ENCODE assay signal across 24 mouse cellular contexts in the genomic region with DNA sequence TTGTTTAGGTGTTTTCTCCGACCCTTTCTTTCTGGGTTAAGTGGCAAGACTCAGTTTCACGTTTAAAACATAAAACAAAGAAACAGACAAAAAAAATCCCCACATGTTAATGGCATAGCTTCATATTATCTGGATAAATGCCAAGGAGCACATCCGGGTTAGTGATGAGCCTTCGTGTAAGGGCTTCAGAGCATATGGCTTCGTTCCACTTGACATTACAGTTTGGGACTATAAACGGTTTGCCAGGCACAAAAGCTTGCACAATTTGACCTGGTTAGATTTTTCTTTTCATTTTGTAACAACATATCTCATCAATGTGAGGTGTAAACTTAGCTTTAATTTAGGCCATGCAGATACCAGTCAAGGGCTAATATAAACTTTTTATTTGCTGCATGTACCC. TPM values are rescaled to one million over a fixed set of nuclear protein-coding genes. Genes with fewer than 3 reads are reported as not detected.
DNase-seq lines count a peak whose midpoint lies in the region; ATAC-seq and TF ChIP-seq lines count a peak whose summit lies in the region.
"Had no signal": no experiment of that assay in that cellular context is flagged by ENCODE, and none has a peak within 500 bp of the region (broad histone marks: within the 10 kb centered on the region; RNA-seq: fewer than 3 reads in every experiment).

No protein-coding gene starts in this region.

- no peaks in the 10 kb centered on the region for H3K9me3 ChIP-seq in hindbrain, embryonic 14.5 days (ENCODE audit: control insufficient read depth, low read length)
- H3K9me3 ChIP-seq in hindbrain, embryonic 13.5 days, result no peaks in the 10 kb centered on the region
- no peaks in the 10 kb centered on the region for H3K9me3 ChIP-seq in lung, embryonic 14.5 days (ENCODE audit: low read depth, low read length)
- no peaks in the 10 kb centered on the region for H3K9me3 ChIP-seq in midbrain, postnatal 0 days (ENCODE audit: low read length)
- H3K9me3 ChIP-seq in midbrain, embryonic 14.5 days (ENCODE audit: control insufficient read depth, low read length), result no peaks in the 10 kb centered on the region
- H3K9me3 ChIP-seq: embryonic facial prominence, embryonic 15.5 days; forebrain, embryonic 10.5 days; heart, embryonic 15.5 days; hindbrain, embryonic 15.5 days had no signal

- H3K4me3 ChIP-seq in hindbrain, embryonic 14.5 days (replicated peaks; ENCODE audit: low read length), result no peak overlapping the region
- H3K4me3 ChIP-seq in hindbrain, embryonic 13.5 days, result no peak overlapping the region
- no peak overlapping the region for H3K4me3 ChIP-seq in lung, embryonic 14.5 days (ENCODE audit: low read depth, low read length)
- H3K4me3 ChIP-seq in midbrain, postnatal 0 days (ENCODE audit: low read depth, low read length), result no peak overlapping the region
- no peak overlapping the region for H3K4me3 ChIP-seq in midbrain, embryonic 14.5 days (replicated peaks; ENCODE audit: low read depth, low read length)
- H3K4me3 ChIP-seq: embryonic facial prominence, embryonic 15.5 days; erythroblast, embryonic 14.5 days; forebrain, embryonic 10.5 days; heart, adult 2 months; heart, embryonic 15.5 days; hindbrain, embryonic 15.5 days had no signal

- H3K4me2 ChIP-seq in hindbrain, embryonic 14.5 days (replicated peaks), result no peak overlapping the region
- H3K4me2 ChIP-seq in hindbrain, embryonic 13.5 days, result no peak overlapping the region
- H3K4me2 ChIP-seq in lung, embryonic 14.5 days, result no peak overlapping the region
- no peak overlapping the region for H3K4me2 ChIP-seq in midbrain, postnatal 0 days (ENCODE audit: low read depth, low read length, poor library complexity, severe bottlenecking)
- H3K4me2 ChIP-seq in midbrain, embryonic 14.5 days (ENCODE audit: low read length), result no peak overlapping the region
- H3K4me2 ChIP-seq: embryonic facial prominence, embryonic 15.5 days; heart, embryonic 11.5 days; heart, embryonic 15.5 days; hindbrain, embryonic 15.5 days had no signal

- no peak overlapping the region for H3K27ac ChIP-seq in hindbrain, embryonic 14.5 days
- no peak overlapping the region for H3K27ac ChIP-seq in hindbrain, embryonic 13.5 days
- no peak overlapping the region for H3K27ac ChIP-seq in lung, embryonic 14.5 days (ENCODE audit: low read depth)
- H3K27ac ChIP-seq in midbrain, postnatal 0 days (ENCODE audit: low read depth, low read length), result no peak overlapping the region
- no peak overlapping the region for H3K27ac ChIP-seq in midbrain, embryonic 14.5 days (replicated peaks; ENCODE audit: low read depth, low read length)
- H3K27ac ChIP-seq: embryonic facial prominence, embryonic 15.5 days; forebrain, embryonic 10.5 days; heart, adult 2 months; heart, embryonic 15.5 days; hindbrain, embryonic 15.5 days had no signal

- DNase-seq in hindbrain, embryonic 14.5 days (ENCODE audit: low spot score), result peak; percentile 27
- peak; percentile 87 for DNase-seq in lung, embryonic 14.5 days
- DNase-seq in lung, postnatal 14 days, result no peak
- DNase-seq in midbrain, postnatal 0 days (ENCODE audit: low spot score), result peak; percentile 2
- no peak for DNase-seq in midbrain, embryonic 14.5 days
- DNase-seq: adrenal gland, postnatal 14 days; cerebellum, adult 2 months; cerebellum, postnatal 14 days; embryo, embryonic 11 days; gastrocnemius, postnatal 14 days; heart, adult 2 months; heart, postnatal 14 days had no signal

- WGBS in hindbrain, embryonic 14.5 days, result 67% methylated on average over 6 of the region's 6 CpGs
- 73% methylated on average over 6 of the region's 6 CpGs for WGBS in hindbrain, embryonic 13.5 days
- 30% methylated on average over 6 of the region's 6 CpGs for WGBS in lung, embryonic 14.5 days
- WGBS in midbrain, postnatal 0 days, result 66% methylated on average over 6 of the region's 6 CpGs
- WGBS in midbrain, embryonic 14.5 days, result 77% methylated on average over 6 of the region's 6 CpGs

- no peaks in the 10 kb centered on the region for H3K36me3 ChIP-seq in hindbrain, embryonic 14.5 days (replicated peaks; ENCODE audit: control insufficient read depth, insufficient read depth)
- no peaks in the 10 kb centered on the region for H3K36me3 ChIP-seq in hindbrain, embryonic 13.5 days
- H3K36me3 ChIP-seq in lung, embryonic 14.5 days (ENCODE audit: insufficient read depth), result no peaks in the 10 kb centered on the region
- H3K36me3 ChIP-seq in midbrain, postnatal 0 days (ENCODE audit: insufficient read depth, low read length), result no peaks in the 10 kb centered on the region
- no peaks in the 10 kb centered on the region for H3K36me3 ChIP-seq in midbrain, embryonic 14.5 days (ENCODE audit: control insufficient read depth, insufficient read depth, low read length)
- H3K36me3 ChIP-seq: embryonic facial prominence, embryonic 15.5 days; forebrain, embryonic 10.5 days; heart, embryonic 15.5 days; hindbrain, embryonic 15.5 days had no signal

- H3K4me1 ChIP-seq in hindbrain, embryonic 14.5 days (replicated peaks; ENCODE audit: control insufficient read depth, insufficient read depth, low read length), result no peaks in the 10 kb centered on the region
- no peaks in the 10 kb centered on the region for H3K4me1 ChIP-seq in hindbrain, embryonic 13.5 days (replicated peaks)
- no peaks in the 10 kb centered on the region for H3K4me1 ChIP-seq in lung, embryonic 14.5 days (ENCODE audit: insufficient read depth)
- H3K4me1 ChIP-seq in midbrain, postnatal 0 days (ENCODE audit: insufficient read depth, low read length), result no peaks in the 10 kb centered on the region
- H3K4me1 ChIP-seq in midbrain, embryonic 14.5 days (ENCODE audit: control insufficient read depth, insufficient read depth, low read length), result no peaks in the 10 kb centered on the region
- H3K4me1 ChIP-seq: embryonic facial prominence, embryonic 15.5 days; forebrain, embryonic 10.5 days; hindbrain, embryonic 15.5 days had no signal

- ATAC-seq in hindbrain, embryonic 14.5 days (ENCODE audit: low FRiP score), result no peak
- no peak for ATAC-seq in hindbrain, embryonic 13.5 days (ENCODE audit: low FRiP score)
- ATAC-seq in lung, embryonic 14.5 days (ENCODE audit: insufficient read depth), result peak; percentile 85
- ATAC-seq in midbrain, postnatal 0 days (ENCODE audit: low FRiP score), result no peak
- ATAC-seq in midbrain, embryonic 14.5 days (ENCODE audit: low FRiP score, low TSS enrichment), result no peak
- ATAC-seq in frontal cortex, adult (ENCODE audit: low TSS enrichment), result no peak
- ATAC-seq: activated CD4-positive, CD25-positive, alpha-beta regulatory T cell, adult 4 months; forebrain, embryonic 16.5 days; Patski had no signal

- H3K27me3 ChIP-seq in hindbrain, embryonic 14.5 days (ENCODE audit: control insufficient read depth, insufficient read depth, low read length), result no peaks in the 10 kb centered on the region
- H3K27me3 ChIP-seq in hindbrain, embryonic 13.5 days, result no peaks in the 10 kb centered on the region
- H3K27me3 ChIP-seq in lung, embryonic 14.5 days (ENCODE audit: insufficient read depth, low read length), result no peaks in the 10 kb centered on the region
- H3K27me3 ChIP-seq in midbrain, postnatal 0 days (ENCODE audit: insufficient read depth, low read length), result no peaks in the 10 kb centered on the region
- H3K27me3 ChIP-seq in midbrain, embryonic 14.5 days (ENCODE audit: control insufficient read depth, insufficient read depth, low read length), result no peaks in the 10 kb centered on the region
- H3K27me3 ChIP-seq: CH12.LX; embryonic facial prominence, embryonic 15.5 days; heart, embryonic 15.5 days; hindbrain, embryonic 15.5 days had no signal

- no peak overlapping the region for H3K9ac ChIP-seq in hindbrain, embryonic 14.5 days
- no peak overlapping the region for H3K9ac ChIP-seq in hindbrain, embryonic 13.5 days
- no peak overlapping the region for H3K9ac ChIP-seq in lung, embryonic 14.5 days
- H3K9ac ChIP-seq in midbrain, postnatal 0 days (replicated peaks; ENCODE audit: low read length, poor library complexity, severe bottlenecking), result no peak overlapping the region
- no peak overlapping the region for H3K9ac ChIP-seq in midbrain, embryonic 14.5 days (replicated peaks; ENCODE audit: low read length)
- H3K9ac ChIP-seq: embryonic facial prominence, embryonic 15.5 days; heart, embryonic 15.5 days; hindbrain, embryonic 15.5 days had no signal

- no peak for TF ChIP-seq CTCF in lung, embryonic 14.5 days (IDR thresholded peaks at IDR 0.05; ENCODE audit: low read depth)
- TF ChIP-seq CTCF in midbrain, postnatal 0 days (IDR thresholded peaks at IDR 0.05), result no peak

RNA-seq across cellular contexts. Expression of a gene that starts 17.9 kb away (rescaled TPM):
- polyA plus RNA-seq in hindbrain, embryonic 14.5 days (2014; fragmentation: Nextera tagmentation; extraction: Ambion mirVana), result 85.0 and 95.7 TPM in 2 replicates
- 102 and 111 TPM in 2 replicates for polyA plus RNA-seq in hindbrain, embryonic 13.5 days (2015; fragmentation: Nextera tagmentation; extraction: Ambion mirVana)
- 124 and 125 TPM in 2 replicates for polyA plus RNA-seq in lung, embryonic 14.5 days (2014; fragmentation: Nextera tagmentation; extraction: Ambion mirVana)
- 54.4 and 56.4 TPM in 2 replicates for total RNA-seq in midbrain, postnatal 0 days (2014; rRNA removed)
- 81.7 and 86.1 TPM in 2 replicates for polyA plus RNA-seq in midbrain, postnatal 0 days (2015; fragmentation: Nextera tagmentation; extraction: Ambion mirVana)
- polyA plus RNA-seq in midbrain, embryonic 14.5 days (2014; fragmentation: Nextera tagmentation; extraction: Ambion mirVana), result 88.6 and 98.3 TPM in 2 replicates

Comparison
In these comparisons a context has a peak if more than half of its experiments do, and no peak if none do; other contexts are left out.
1. DNase-seq: peak in hindbrain, embryonic 14.5 days (single experiment), lung, embryonic 14.5 days (single experiment) and midbrain, postnatal 0 days (single experiment); none in lung, postnatal 14 days (single experiment) and midbrain, embryonic 14.5 days (single experiment).